Mouse (Mus musculus) bone marrow, adult 2 months (tissue): Measurements from ENCODE around the gene Rnf182. TPM values are rescaled to one million over a fixed set of nuclear protein-coding genes. Genes with fewer than 3 reads are reported as not detected.

ENCODE experiments used
- H3K27ac ChIP-seq: fragments of 200-500 bp; 2 replicates; pipeline ENCODE4 v1.5.1; 2012; ENCODE audit warnings: low read depth, mild to moderate bottlenecking, control low read depth, inconsistent platforms, low read length; ENCODE audit not compliant: control insufficient read depth, poor library complexity, insufficient read depth
- H3K4me1 ChIP-seq: fragments of 200-500 bp; 2 replicates; pipeline ENCODE4 v1.6.1; 2011; ENCODE audit warnings: low read length; ENCODE audit not compliant: control insufficient read depth, insufficient read depth
- H3K4me3 ChIP-seq: fragments of 200-500 bp; replicated peaks from 2 replicates; pipeline ENCODE3; 2011; ENCODE audit warnings: mild to moderate bottlenecking, low read depth, low read length, control low read depth; ENCODE audit not compliant: control insufficient read depth
- CTCF ChIP-seq: fragments of 200-500 bp; IDR thresholded peaks from 2 replicates; pipeline ENCODE4 v1.5.1; 2011; ENCODE audit warnings: low read length, control low read depth; ENCODE audit not compliant: control insufficient read depth, insufficient read depth
- POLR2A ChIP-seq: fragments of 200-500 bp; IDR thresholded peaks from 2 replicates; pipeline ENCODE4 v1.6.1; 2011; ENCODE audit warnings: low read depth, mild to moderate bottlenecking, control low read depth, low read length, borderline replicate concordance; ENCODE audit not compliant: control insufficient read depth
- WGBS: fragments of 180-500 bp; shearing (Covaris S2); methylation state at CpG from one replicate; pipeline ENCODE4 v1.1.7; 2018; 5-methylcytosine and 5-hydroxymethylcytosine counted together
- polyA plus RNA-seq: library from polyadenylated mRNA; stranded (reverse); fragments of >200 nt; gene quantifications from 2 replicates; pipeline ENCODE4 v1.2.4, GENCODE M21; 2011; ENCODE audit warnings: low replicate concordance; ENCODE audit not compliant: missing spikeins, insufficient read depth, insufficient read length

Gene Rnf182
- polyA plus RNA-seq, 1 experiment, result not detected

- H3K4me1 ChIP-seq, result no peaks in the 10 kb centered on the region
- WGBS, result 78% methylated on average over 7 of the region's 7 CpGs
- H3K27ac ChIP-seq, result no peak overlapping the region
- TF ChIP-seq CTCF, result no peak
- TF ChIP-seq POLR2A, result no peak
- no peak overlapping the region for H3K4me3 ChIP-seq
Observed at GRCm38 (mm10) chr13:43696011-43696410, 80.5 kb downstream of the Rnf182 start.

- H3K4me3 ChIP-seq, result no peak overlapping the region
- no peaks in the 10 kb centered on the region for H3K4me1 ChIP-seq
- no peak for TF ChIP-seq POLR2A
- no peak for TF ChIP-seq CTCF
- 72% methylated on average over 7 of the region's 7 CpGs for WGBS
- H3K27ac ChIP-seq, result no peak overlapping the region
Observed at GRCm38 (mm10) chr13:43698506-43698905, 83.0 kb downstream of the Rnf182 start.

GRCm38 (mm10) chr13:43703471-43703870, 88.0 kb downstream of the Rnf182 start:
- Histone ChIP-seq H3K4me3 (no peak overlapping the region), H3K4me1 (no peaks in the 10 kb centered on the region), H3K27ac (no peak overlapping the region)
- TF ChIP-seq CTCF (no peak), POLR2A (no peak)
- WGBS, result 81% methylated on average over 7 of the region's 7 CpGs

GRCm38 (mm10) chr13:43704533-43705116, 89.1 kb downstream of the Rnf182 start:
- no peak for TF ChIP-seq CTCF
- no peak for TF ChIP-seq POLR2A
- no peak overlapping the region for H3K4me3 ChIP-seq
- H3K27ac ChIP-seq, result no peak overlapping the region
- 74% methylated on average over 7 of the region's 7 CpGs for WGBS
- no peaks in the 10 kb centered on the region for H3K4me1 ChIP-seq

GRCm38 (mm10) chr13:43706387-43706786, 90.9 kb downstream of the Rnf182 start:
- Histone ChIP-seq H3K4me1 (no peaks in the 10 kb centered on the region), H3K27ac (no peak overlapping the region), H3K4me3 (no peak overlapping the region)
- TF ChIP-seq POLR2A, result no peak
- TF ChIP-seq CTCF, result no peak
- 69% methylated on average over 4 of the region's 4 CpGs for WGBS

- no peak for TF ChIP-seq CTCF
- TF ChIP-seq POLR2A, result no peak
Observed at GRCm38 (mm10) chr13:43709529-43709928, 94.0 kb downstream of the Rnf182 start.

GRCm38 (mm10) chr13:43711708-43712314, 96.3 kb downstream of the Rnf182 start:
- TF ChIP-seq POLR2A (no peak), CTCF (no peak)
- WGBS, result 79% methylated on average over 7 of the region's 7 CpGs
- Histone ChIP-seq H3K4me3 (no peak overlapping the region), H3K4me1 (no peaks in the 10 kb centered on the region), H3K27ac (no peak overlapping the region)

More at GRCm38 (mm10) chr13:43709529-43709928, 94.0 kb downstream of the Rnf182 start:
- Histone ChIP-seq H3K4me3 (no peak overlapping the region), H3K27ac (no peak overlapping the region), H3K4me1 (no peaks in the 10 kb centered on the region)
- 70% methylated on average over 3 of the region's 3 CpGs for WGBS

- no peaks in the 10 kb centered on the region for H3K4me1 ChIP-seq
- 79% methylated on average over 6 of the region's 6 CpGs for WGBS
- H3K27ac ChIP-seq, result no peak overlapping the region
- H3K4me3 ChIP-seq, result no peak overlapping the region
- no peak for TF ChIP-seq POLR2A
- TF ChIP-seq CTCF, result no peak
Observed at GRCm38 (mm10) chr13:43714741-43715140, 99.2 kb downstream of the Rnf182 start.
